Mouse (Mus musculus) left cerebral cortex, postnatal 36 days (tissue): ENCODE measurements around the gene Bnip1. TPM values are rescaled to one million over a fixed set of nuclear protein-coding genes. Genes with fewer than 3 reads are reported as not detected.

Source experiments
- DNase-seq, 2 experiments: peaks; one replicate each; pipeline ENCODE4 v3.0.0; 2021 to 2022; ENCODE audit warnings: low spot score in 2 of 2, mixed read lengths in 1 of 2
- intact Hi-C: fragments of 180-260 bp; cut with DNase I; formaldehyde crosslinking; loops from one replicate; pipeline ENCODE4 v1.15.1; 2025
- total RNA-seq, 2 experiments: library from RNA; stranded (reverse); gene quantifications; 2 replicates each; pipeline ENCODE4 v1.2.3; 2021

The Bnip1 gene
- total RNA-seq, 2 experiments from 2014 or later: 33.9 to 34.8 TPM

DNA sequence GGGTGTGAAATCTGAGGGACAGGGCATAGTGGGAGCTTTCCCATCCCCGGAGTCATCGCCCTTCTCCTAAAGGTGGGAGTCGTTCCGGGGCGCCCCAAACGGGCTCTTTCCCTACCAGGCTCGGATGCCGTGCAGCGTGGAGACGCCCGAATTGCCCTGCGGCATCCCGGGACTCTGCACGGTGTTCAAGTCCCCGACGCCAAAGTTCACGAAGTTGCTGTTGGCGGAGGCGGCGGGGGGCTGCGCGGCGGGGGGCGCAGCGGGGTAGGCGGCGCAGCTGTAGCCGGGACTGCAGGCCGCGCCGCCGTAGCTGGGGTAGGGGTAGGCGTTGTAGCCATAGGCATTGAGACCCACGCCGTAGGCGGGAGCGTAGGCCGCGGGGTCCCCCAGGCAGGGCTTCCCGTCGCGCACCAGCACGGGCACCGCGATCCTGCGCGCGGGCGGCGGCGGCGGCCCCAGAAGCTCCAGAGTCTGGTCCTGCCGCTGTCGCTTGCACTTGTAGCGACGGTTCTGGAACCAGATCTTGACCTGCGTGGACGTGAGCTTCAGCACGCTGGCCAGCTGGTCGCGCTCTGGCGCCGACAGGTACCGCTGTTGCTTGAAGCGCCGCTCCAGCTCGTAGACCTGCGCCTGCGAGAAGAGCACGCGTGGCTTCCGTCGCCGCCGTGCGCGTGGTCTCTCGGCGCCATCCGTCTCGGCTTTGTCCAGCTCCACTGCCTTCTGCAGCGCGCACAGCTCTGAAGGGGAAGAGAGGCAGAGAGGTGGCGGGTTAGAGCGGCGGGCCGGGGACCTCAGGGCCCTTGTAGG, 58.2 kb downstream of the Bnip1 start:
- DNase-seq: no peak
- intact Hi-C loops: no loop called here

- intact Hi-C loops: no loop called here
- DNase-seq: no peak
Observed at GRCm38 (mm10) chr17:26839718-26840438, 59.0 kb downstream of the Bnip1 start.

GRCm38 (mm10) chr17:26840439-26840780, 59.5 kb downstream of the Bnip1 start:
- intact Hi-C loops: no loop called here
- DNase-seq: no peak

- no peak for DNase-seq
- intact Hi-C loops: no loop called here
Observed at GRCm38 (mm10) chr17:26840922-26841731, 60.3 kb downstream of the Bnip1 start.

DNA sequence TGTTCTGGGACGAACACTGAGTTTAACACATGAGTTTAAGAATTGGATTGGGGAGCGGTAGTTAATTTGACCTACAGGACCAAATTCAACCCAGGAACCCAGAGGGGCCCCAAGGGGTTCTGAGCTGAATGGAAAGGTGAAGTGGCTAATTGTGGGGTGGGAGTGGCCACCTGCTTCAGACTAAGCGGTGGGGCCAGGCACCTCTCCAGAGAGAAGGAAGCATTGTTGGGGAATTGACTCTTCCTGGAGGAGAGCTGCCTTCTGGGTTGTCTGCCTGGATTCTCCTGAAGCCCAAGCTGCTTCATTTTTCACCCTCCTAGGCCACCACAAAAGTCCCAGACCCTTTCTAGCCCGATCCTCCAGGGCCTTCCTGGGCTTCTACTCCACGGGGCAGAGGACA, 61.1 kb downstream of the Bnip1 start:
- intact Hi-C loops: no loop called here
- DNase-seq: no peak

Other genes with a start within 250 kb of the Bnip1 start
- 100 to 1,000 TPM; 154 TPM for gene Ergic1, start 219.6 kb upstream of the Bnip1 start, total RNA-seq
- gene Dusp1, start 218.9 kb upstream of the Bnip1 start, total RNA-seq: 10 to 100 TPM; 25.0 to 66.5 TPM
- 10 to 100 TPM; 41.3 to 44.1 TPM for gene Atp6v0e, start 117.8 kb upstream of the Bnip1 start, total RNA-seq
- 100 to 1,000 TPM; 117 to 118 TPM for gene Crebrf, start 65.4 kb upstream of the Bnip1 start, total RNA-seq
- not detected for gene Nkx2-5, start 63.9 kb downstream of the Bnip1 start, total RNA-seq
- 1 to 10 TPM; 1.9 to 4.2 TPM for gene Kifc5b, start 136.0 kb downstream of the Bnip1 start, total RNA-seq
- 10 to 100 TPM; 28.9 to 30.8 TPM for gene Phf1, start 152.0 kb downstream of the Bnip1 start, total RNA-seq
- 100 to 1,000 TPM in 1 of 2 experiments, 10 to 100 TPM in 1; 99.1 to 111 TPM for gene Cuta, start 158.5 kb downstream of the Bnip1 start, total RNA-seq
- gene Syngap1, start 160.2 kb downstream of the Bnip1 start, total RNA-seq: 100 to 1,000 TPM; 419 to 475 TPM
- gene Zbtb9, start 192.1 kb downstream of the Bnip1 start, total RNA-seq: 10 to 100 TPM; 14.9 to 16.7 TPM
- gene Bak1, start 247.9 kb downstream of the Bnip1 start, total RNA-seq: 10 to 100 TPM; 13.9 to 16.5 TPM